Mouse (Mus musculus) cerebellum, postnatal 36 days (tissue): ENCODE measurements around the gene Slc39a11.

Experiments used
- DNase-seq, 2 experiments: peaks; one replicate each; pipeline ENCODE4 v3.0.0; 2021 to 2022; ENCODE audit warnings: mixed read lengths in 2 of 2

The Slc39a11 gene

GRCm38 (mm10) chr11:113504459-113505062 lies 145.3 kb downstream of the Slc39a11 start:
- no peak for DNase-seq

- DNase-seq = no peak
Observed at GRCm38 (mm10) chr11:113502968-113503367, 146.9 kb downstream of the Slc39a11 start.

- no peak for DNase-seq
Observed at GRCm38 (mm10) chr11:113500631-113501305, 149.1 kb downstream of the Slc39a11 start.

- DNase-seq = peak; percentile 13 to 37
Observed at GRCm38 (mm10) chr11:113498889-113499288, 151.0 kb downstream of the Slc39a11 start.

GRCm38 (mm10) chr11:113494021-113494546 lies 155.8 kb downstream of the Slc39a11 start:
- no peak for DNase-seq

GRCm38 (mm10) chr11:113490530-113491520 lies 159.1 kb downstream of the Slc39a11 start:
- DNase-seq = no peak

- DNase-seq = no peak
Observed at GRCm38 (mm10) chr11:113487603-113488335, 162.1 kb downstream of the Slc39a11 start.

- no peak for DNase-seq
Observed at GRCm38 (mm10) chr11:113484037-113484436, 165.8 kb downstream of the Slc39a11 start.

GRCm38 (mm10) chr11:113477550-113477949 lies 172.3 kb downstream of the Slc39a11 start:
- DNase-seq = no peak

- DNase-seq = no peak
Observed at GRCm38 (mm10) chr11:113476720-113477119, 173.2 kb downstream of the Slc39a11 start.

- no peak for DNase-seq
Observed at GRCm38 (mm10) chr11:113475491-113475890, 174.4 kb downstream of the Slc39a11 start.

- DNase-seq = no peak
Observed at GRCm38 (mm10) chr11:113473998-113474534, 175.8 kb downstream of the Slc39a11 start.

- DNase-seq = no peak
Observed at GRCm38 (mm10) chr11:113471936-113472335, 177.9 kb downstream of the Slc39a11 start.

- DNase-seq = no peak
Observed at GRCm38 (mm10) chr11:113469919-113470785, 179.7 kb downstream of the Slc39a11 start.

- no peak for DNase-seq
Observed at GRCm38 (mm10) chr11:113468016-113468415, 181.9 kb downstream of the Slc39a11 start.

GRCm38 (mm10) chr11:113467313-113467811 lies 182.5 kb downstream of the Slc39a11 start:
- DNase-seq = no peak

- no peak for DNase-seq
Observed at GRCm38 (mm10) chr11:113460118-113460517, 189.8 kb downstream of the Slc39a11 start.

GRCm38 (mm10) chr11:113458582-113459210 lies 191.2 kb downstream of the Slc39a11 start:
- no peak for DNase-seq

GRCm38 (mm10) chr11:113452861-113453568 lies 196.9 kb downstream of the Slc39a11 start:
- no peak for DNase-seq

GRCm38 (mm10) chr11:113451301-113451700 lies 198.6 kb downstream of the Slc39a11 start:
- DNase-seq = no peak
